Mouse (Mus musculus): ENCODE data around the gene Eefsec. TPM values are rescaled to one million over a fixed set of nuclear protein-coding genes. Genes with fewer than 3 reads are reported as not detected.
A peak's percentile ranks its signal among the peaks of the same experiment; 100 is the strongest.

Gene Eefsec
- total RNA-seq, 1 experiment from 2014 or later: 11.2 TPM

DNA sequence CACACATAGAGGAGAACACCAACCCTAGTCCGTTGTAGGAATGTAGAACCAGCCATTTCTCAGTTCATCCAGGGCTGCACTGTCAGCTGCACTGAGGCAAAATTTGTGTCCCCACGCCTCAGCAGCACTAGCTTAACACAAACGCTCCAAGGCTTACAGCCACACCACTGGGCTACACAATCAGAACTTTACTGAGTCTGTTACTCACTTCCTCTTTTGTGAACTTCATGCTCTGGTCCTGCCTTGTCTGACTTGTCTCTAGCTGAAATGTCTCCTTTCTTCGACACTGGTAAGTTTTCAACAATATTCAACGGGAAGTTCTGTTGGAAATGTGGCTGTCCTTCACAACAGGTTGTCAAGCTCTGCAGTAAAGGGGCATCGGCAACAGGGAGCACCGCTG, 10.7 kb downstream of the Eefsec start:
- ATAC-seq (ENCODE audit: extremely low read depth, insufficient number of reproducible peaks, low FRiP score, poor library complexity, severe bottlenecking): peak; percentile 50; the same call in 1 of the 2 replicates

DNA sequence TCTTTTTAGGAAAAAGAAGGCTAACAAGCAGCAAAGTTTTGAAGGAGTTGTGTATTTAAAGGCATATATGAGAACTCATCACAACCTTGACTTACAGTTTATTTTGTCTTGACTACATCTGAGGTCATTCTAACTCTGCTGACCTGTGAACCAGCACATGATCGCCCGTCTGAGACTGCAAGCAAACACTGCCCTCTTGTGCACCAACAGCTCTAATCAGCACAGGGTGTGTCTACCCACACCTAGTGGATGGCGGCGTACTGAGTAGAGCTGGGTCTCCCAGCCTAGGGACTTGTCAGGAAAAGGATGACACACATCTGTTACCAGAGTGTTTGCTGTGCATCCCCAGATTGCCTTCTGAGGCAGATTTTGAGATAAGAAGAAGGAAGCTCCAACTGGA, 15.1 kb downstream of the Eefsec start:
- no peak for ATAC-seq (ENCODE audit: extremely low read depth, insufficient number of reproducible peaks, low FRiP score, poor library complexity, severe bottlenecking)

DNA sequence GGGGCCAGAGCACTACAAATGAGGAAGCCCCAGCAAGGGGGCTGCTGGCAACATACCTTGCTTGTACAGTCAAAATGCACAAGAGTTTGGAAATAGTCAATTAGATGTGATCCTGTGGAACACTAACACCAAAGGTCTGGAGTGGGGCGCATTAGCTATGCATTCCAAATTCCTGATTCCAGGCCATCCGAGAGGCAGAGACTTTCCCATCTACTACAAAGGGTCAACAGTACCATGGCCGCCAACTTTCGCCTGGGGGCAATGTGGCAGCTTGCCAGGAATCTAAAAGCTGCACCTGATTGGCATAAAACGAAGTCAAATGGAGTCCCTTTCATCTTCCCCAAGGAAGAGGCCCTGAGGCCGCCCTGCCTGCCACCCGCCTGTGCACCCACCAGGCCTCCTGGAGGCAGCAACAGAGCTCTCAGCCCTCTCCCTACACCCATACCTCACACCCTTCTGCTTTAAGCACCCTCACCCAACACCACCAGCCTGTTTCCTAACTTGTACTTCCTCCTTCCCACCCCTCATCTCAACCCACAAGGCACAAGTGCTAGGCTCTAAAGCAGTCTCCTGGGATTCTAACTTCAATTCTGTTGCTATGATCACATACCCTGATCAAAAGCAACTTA, 30.1 kb downstream of the Eefsec start:
- ATAC-seq (ENCODE audit: extremely low read depth, insufficient number of reproducible peaks, low FRiP score, poor library complexity, severe bottlenecking): no peak

DNA sequence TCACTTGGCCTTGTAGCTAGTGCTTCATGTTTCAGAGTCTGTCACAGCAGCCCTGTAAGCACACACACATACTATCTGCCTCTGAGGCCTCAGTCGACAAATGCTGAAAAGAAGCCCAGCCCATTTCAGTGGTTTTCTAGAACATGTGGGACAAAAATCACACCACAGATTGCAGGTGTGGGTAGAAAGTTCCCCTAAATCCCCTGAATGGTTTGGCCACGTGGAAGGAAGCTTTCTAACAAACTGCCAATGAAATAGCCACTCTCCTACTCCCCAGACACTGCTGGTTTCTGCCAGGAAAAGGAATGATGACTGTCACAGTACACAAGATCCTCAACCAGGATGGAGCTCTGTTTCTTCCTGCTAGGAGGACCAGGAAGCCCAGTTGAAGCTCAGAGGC, 33.7 kb downstream of the Eefsec start:
- ATAC-seq (ENCODE audit: extremely low read depth, insufficient number of reproducible peaks, low FRiP score, poor library complexity, severe bottlenecking): no peak

DNA sequence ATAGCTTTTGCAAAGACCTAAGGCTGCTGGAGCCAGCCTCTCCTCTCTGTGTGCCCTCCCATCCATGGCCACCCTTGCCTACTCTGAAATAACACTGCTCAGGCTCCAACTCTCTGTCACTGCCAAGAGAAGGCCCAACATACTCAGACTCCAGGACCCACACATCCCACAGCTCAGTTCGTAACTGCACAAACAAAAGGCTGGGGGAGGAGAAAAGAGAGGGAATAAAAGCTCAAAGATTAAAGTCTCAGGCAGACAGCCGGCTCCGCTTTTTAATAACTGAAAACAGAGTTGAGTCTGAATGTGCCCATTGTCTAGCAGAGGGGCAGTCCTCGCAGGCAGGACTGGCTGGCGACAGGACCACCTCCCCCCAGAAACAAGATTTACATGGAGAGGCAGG, 36.8 kb downstream of the Eefsec start:
- no peak for ATAC-seq (ENCODE audit: extremely low read depth, insufficient number of reproducible peaks, low FRiP score, poor library complexity, severe bottlenecking)

DNA sequence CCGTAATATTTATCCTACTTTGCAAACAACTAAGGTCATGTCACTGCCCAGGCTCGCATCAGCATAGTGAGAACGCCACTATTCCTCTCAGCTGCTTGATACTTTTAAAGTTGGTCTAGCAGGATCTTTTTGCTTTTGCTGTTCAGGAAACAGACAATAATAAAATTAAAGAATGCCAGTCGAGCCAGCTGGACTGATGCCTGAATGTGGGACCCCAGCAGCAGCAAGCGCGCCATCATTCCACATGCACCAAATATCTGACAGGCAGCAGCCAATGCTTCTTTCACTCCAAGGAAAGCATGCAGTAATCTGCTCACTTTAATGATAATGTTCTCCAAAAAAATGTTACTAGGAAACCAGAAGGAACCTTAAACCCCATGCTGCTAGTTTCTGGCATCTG, 45.9 kb downstream of the Eefsec start:
- ATAC-seq (ENCODE audit: extremely low read depth, insufficient number of reproducible peaks, low FRiP score, poor library complexity, severe bottlenecking): no peak

GRCm38 (mm10) chr6:88397985-88398384, 48.4 kb downstream of the Eefsec start:
- no peak for ATAC-seq (ENCODE audit: extremely low read depth, insufficient number of reproducible peaks, low FRiP score, poor library complexity, severe bottlenecking)

GRCm38 (mm10) chr6:88388946-88389345, 57.4 kb downstream of the Eefsec start:
- no peak for ATAC-seq (ENCODE audit: extremely low read depth, insufficient number of reproducible peaks, low FRiP score, poor library complexity, severe bottlenecking)

- no peak for ATAC-seq (ENCODE audit: extremely low read depth, insufficient number of reproducible peaks, low FRiP score, poor library complexity, severe bottlenecking)
Observed at GRCm38 (mm10) chr6:88387836-88388724, 58.3 kb downstream of the Eefsec start.

GRCm38 (mm10) chr6:88384420-88385053, 61.8 kb downstream of the Eefsec start:
- ATAC-seq (ENCODE audit: extremely low read depth, insufficient number of reproducible peaks, low FRiP score, poor library complexity, severe bottlenecking): no peak

DNA sequence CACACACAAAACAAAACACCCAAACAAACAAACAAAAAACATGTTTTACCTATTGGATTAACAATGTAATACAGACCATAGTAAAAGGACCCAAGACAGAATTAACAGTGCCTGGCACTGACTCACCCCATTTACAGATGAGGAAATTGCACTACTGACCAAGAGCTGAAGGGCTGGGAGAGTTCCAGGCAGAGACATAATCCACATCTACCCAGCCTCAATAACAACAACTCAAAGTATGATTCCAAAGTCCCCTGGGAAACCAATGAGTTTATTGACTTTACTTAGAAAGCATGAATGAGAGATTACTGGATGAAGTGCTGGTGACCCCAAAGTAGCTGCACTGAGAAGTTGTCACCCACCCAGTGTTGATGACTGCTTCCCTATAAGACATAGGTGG, 62.6 kb downstream of the Eefsec start:
- no peak for ATAC-seq (ENCODE audit: extremely low read depth, insufficient number of reproducible peaks, low FRiP score, poor library complexity, severe bottlenecking)

DNA sequence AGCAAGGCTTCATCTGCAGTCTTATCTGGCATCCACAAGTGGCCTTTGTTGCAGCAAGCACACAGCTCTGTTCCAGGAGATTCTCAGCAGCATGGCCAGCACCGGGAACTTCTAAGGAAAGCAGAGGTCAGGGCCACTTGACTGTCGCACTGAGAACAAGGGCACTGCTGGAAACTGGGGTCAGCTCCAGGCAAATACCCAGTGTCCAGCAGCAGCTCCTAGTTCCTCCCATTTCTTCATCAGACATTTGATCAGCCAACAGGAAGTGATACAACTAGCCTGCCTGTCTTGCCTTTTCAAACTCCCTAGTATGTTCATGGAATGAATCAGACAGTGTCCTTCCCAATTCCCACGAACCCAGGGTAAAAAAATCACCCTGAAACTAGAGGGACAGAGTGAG, 66.6 kb downstream of the Eefsec start:
- no peak for ATAC-seq (ENCODE audit: extremely low read depth, insufficient number of reproducible peaks, low FRiP score, poor library complexity, severe bottlenecking)

DNA sequence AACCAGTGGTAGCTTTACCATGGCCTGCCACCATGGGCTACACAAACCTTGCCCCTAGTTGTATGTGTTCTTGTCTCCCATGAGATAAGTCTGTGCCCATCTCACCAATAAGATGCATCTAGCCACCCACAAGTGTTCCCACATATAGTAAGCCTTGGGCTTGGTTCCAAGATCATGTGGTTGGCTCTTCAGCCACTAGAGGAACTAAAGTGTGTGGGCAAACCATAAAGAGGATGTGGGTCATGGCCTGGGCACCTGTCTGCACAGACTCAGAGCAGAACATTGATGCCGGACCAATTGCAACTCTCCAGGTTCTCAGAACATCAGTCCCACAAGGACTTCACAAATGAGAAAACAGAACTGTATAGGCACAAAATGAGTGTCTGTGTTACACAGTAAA, 67.5 kb downstream of the Eefsec start:
- ATAC-seq (ENCODE audit: extremely low read depth, insufficient number of reproducible peaks, low FRiP score, poor library complexity, severe bottlenecking): peak; percentile 72; the same call in 1 of the 2 replicates

- no peak for ATAC-seq (ENCODE audit: extremely low read depth, insufficient number of reproducible peaks, low FRiP score, poor library complexity, severe bottlenecking)
Observed at GRCm38 (mm10) chr6:88374247-88374646, 72.1 kb downstream of the Eefsec start.

DNA sequence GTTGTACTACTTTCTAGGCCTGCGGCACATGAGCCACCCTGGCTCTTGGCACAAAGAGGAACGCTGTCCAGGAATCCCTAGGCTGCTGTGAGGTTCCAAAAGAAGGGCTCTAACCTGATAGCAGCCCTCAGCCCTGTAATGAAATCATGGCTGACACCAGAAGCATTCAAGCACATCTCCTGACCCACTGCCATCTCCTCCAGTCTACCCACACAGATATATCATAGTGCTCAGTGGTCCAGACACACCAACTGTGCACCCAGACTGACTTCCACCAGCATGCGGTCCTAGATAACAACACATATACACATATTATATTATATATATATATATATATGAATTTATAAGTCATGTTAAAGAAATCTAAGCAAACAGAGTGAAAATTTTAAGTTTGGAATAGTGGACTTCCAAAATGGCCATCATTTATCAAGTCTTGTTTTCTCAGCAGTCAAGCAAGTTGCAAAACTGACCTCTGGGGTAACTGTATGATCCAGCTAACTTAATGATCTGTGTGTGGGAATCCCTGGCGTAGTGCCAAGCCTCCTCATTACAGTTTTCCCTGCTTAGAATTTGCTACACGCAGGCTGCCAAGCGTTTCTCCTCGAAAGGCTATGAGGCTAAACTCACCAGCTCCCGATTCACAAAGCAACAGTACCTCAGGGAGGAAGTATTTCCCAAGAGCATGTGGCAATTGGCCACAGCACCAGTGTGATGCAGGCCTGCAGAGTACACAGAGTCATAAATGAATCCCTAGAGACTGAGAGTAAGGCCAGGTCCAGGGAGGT, 76.3 kb downstream of the Eefsec start:
- ATAC-seq (ENCODE audit: extremely low read depth, insufficient number of reproducible peaks, low FRiP score, poor library complexity, severe bottlenecking): no peak

DNA sequence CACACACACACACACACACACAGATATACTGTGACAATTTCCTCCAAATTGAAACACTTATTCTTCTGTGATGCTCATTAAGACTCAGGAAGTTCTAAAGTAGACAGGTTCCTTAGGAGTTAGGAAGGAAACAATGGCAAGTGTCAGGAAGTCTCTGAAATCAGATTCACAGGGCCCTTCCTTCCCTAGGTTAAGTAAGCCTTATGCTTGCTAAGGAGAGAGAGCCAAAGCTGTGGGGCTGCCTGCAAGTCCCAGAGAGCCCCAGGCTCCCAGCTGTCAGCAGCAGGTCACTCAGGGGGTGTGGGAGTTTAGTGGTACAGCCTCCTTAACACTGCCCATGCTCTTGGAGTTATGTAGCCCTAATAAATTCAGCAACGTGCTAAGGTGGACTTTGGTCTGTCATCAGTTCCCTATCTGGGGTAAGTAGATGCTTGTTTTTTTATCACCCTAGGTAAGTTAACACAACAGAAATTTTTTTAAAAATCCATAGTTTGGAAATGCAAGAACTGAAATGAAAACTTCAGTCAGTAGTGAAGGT, 82.8 kb downstream of the Eefsec start:
- ATAC-seq (ENCODE audit: extremely low read depth, insufficient number of reproducible peaks, low FRiP score, poor library complexity, severe bottlenecking): no peak

DNA sequence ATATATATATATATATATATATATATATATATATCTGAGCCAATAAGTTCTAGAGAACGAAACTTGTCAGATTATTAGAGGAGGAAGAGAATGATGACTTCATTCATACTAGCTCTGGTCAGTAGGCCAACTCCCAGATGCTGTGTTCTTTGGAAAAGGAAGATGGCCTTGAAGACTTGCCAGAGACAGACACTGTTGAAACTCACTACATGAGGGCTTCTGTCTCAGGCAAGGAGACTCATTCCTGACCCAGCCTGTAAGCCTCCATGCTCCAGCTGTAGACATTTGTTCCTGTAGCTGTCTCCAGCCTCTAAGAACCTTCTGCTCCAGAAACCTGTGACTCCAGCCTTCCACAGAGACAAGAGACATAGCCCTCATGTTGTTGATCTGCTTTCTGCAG, 85.2 kb downstream of the Eefsec start:
- ATAC-seq (ENCODE audit: extremely low read depth, insufficient number of reproducible peaks, low FRiP score, poor library complexity, severe bottlenecking): no peak

DNA sequence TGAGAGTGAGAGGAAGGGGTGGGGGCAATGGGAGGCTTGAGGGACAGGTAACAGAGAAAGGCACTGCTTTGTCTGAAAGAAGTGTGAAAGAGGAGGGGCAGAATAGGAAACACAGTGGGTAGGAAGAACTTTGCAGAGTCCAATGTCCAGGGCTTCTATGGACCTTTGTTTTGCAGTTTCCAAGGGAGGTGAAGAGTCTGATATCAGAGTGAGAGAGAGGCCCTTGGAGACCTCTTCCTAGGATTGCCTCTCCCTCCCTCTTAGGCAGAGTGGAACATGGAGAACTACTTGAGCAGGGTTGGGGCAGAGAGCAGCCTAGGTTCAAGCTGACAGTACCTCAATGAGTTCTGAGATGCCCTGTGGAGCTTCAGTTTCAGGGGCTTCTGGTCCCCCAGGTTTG, 88.1 kb downstream of the Eefsec start:
- no peak for ATAC-seq (ENCODE audit: extremely low read depth, insufficient number of reproducible peaks, low FRiP score, poor library complexity, severe bottlenecking)

GRCm38 (mm10) chr6:88355866-88356265, 90.5 kb downstream of the Eefsec start:
- no peak for ATAC-seq (ENCODE audit: extremely low read depth, insufficient number of reproducible peaks, low FRiP score, poor library complexity, severe bottlenecking)
